9 mouse cellular contexts compared by ENCODE assay signal in genomic region chrX:12155842-12156291, GRCm38 (mm10). TPM values are rescaled to one million over a fixed set of nuclear protein-coding genes. Genes with fewer than 3 reads are reported as not detected.
DNase-seq lines count a peak whose midpoint lies in the region; ATAC-seq and TF ChIP-seq lines count a peak whose summit lies in the region.
"Had no signal": no experiment of that assay in that cellular context is flagged by ENCODE, and none has a peak within 500 bp of the region (broad histone marks: within the 10 kb centered on the region; RNA-seq: fewer than 3 reads in every experiment).

No protein-coding gene starts in this region.

- TF ChIP-seq POLR2A in lung, adult 2 months (IDR thresholded peaks at IDR 0.05; ENCODE audit: borderline replicate concordance, extremely low read depth, low read depth, low read length), result 0 out of 2 replicates have a peak, but pooled peaks have one; percentile 8

- ATAC-seq in hindbrain, embryonic 16.5 days, result no peak
- ATAC-seq in neural tube, embryonic 15.5 days (ENCODE audit: low FRiP score), result no peak
- no peak for ATAC-seq in erythroblast, adult 5-6 weeks (replicated peaks; ENCODE audit: low FRiP score, poor library complexity, severe bottlenecking)

- H3K4me2 ChIP-seq in hindbrain, embryonic 16.5 days (ENCODE audit: low read length), result peak overlapping the region; percentile 54
- peak overlapping the region; percentile 54 for H3K4me2 ChIP-seq in neural tube, embryonic 15.5 days

- no peaks in the 10 kb centered on the region for H3K36me3 ChIP-seq in hindbrain, embryonic 16.5 days (ENCODE audit: control insufficient read depth, insufficient read depth, low read length)
- H3K36me3 ChIP-seq in neural tube, embryonic 15.5 days, result no peaks in the 10 kb centered on the region
- H3K36me3 ChIP-seq: G1E had no signal

- peaks cover 8% of the 10 kb centered on the region for H3K4me1 ChIP-seq in hindbrain, embryonic 16.5 days (ENCODE audit: control insufficient read depth, insufficient read depth, low read depth, low read length)
- H3K4me1 ChIP-seq in lung, adult 2 months (ENCODE audit: control insufficient read depth, insufficient read depth, low read length), result no peaks in the 10 kb centered on the region; the same call in 1 of the 2 replicates
- peaks cover 44% of the 10 kb centered on the region for H3K4me1 ChIP-seq in neural tube, embryonic 15.5 days

- peak overlapping the region; percentile 27 for H3K4me3 ChIP-seq in hindbrain, embryonic 16.5 days (ENCODE audit: low read length)
- peak overlapping the region; percentile 1 for H3K4me3 ChIP-seq in lung, adult 2 months (replicated peaks; ENCODE audit: extremely low read depth, low read depth, low read length)
- peak overlapping the region; percentile 24 for H3K4me3 ChIP-seq in neural tube, embryonic 15.5 days (replicated peaks)

- no peak overlapping the region; the same call in none of the 2 replicates for H3K9ac ChIP-seq in hindbrain, embryonic 16.5 days (ENCODE audit: low read depth, low read length)
- H3K9ac ChIP-seq in neural tube, embryonic 15.5 days (replicated peaks), result no peak overlapping the region

- TF ChIP-seq CTCF in lung, adult 2 months (IDR thresholded peaks at IDR 0.05; ENCODE audit: insufficient read depth, low read length), result no peak

- no peaks in the 10 kb centered on the region for H3K9me3 ChIP-seq in hindbrain, embryonic 16.5 days (ENCODE audit: control insufficient read depth, low read length)
- no peaks in the 10 kb centered on the region for H3K9me3 ChIP-seq in neural tube, embryonic 15.5 days (replicated peaks)

- H3K27ac ChIP-seq in hindbrain, embryonic 16.5 days (ENCODE audit: low read depth, low read length), result no peak overlapping the region
- no peak overlapping the region for H3K27ac ChIP-seq in neural tube, embryonic 15.5 days (replicated peaks)

- DNase-seq in cerebellum, postnatal 25 days, result peak; percentile 29 to 44
- DNase-seq in cerebellum, adult 8-10 months, result no peak
- DNase-seq in T-cell, adult 2 months (ENCODE audit: low spot score), result peak; percentile 48
- peak; percentile 45 for DNase-seq in gastrocnemius, postnatal 10 days
- DNase-seq in lung, adult 2 months, result peak; percentile 30

- 6% methylated on average over 20 of the region's 30 CpGs for WGBS in hindbrain, embryonic 16.5 days
- 15% methylated on average over 30 of the region's 30 CpGs for WGBS in lung, adult 2 months
- 8% methylated on average over 27 of the region's 30 CpGs for WGBS in neural tube, embryonic 15.5 days

- H3K27me3 ChIP-seq in hindbrain, embryonic 16.5 days (replicated peaks; ENCODE audit: control insufficient read depth, insufficient read depth, low read length), result peaks cover 33% of the 10 kb centered on the region
- H3K27me3 ChIP-seq in neural tube, embryonic 15.5 days (replicated peaks), result peaks cover 58% of the 10 kb centered on the region

RNA-seq across cellular contexts. Expression of gene Bcor, which starts 4.3 kb away (rescaled TPM):
- total RNA-seq in gastrocnemius, postnatal 10 days (2021), result 10 to 100 TPM; 20.6 to 28.0 TPM
- 11.2 and 13.4 TPM in 2 replicates for polyA plus RNA-seq in hindbrain, embryonic 16.5 days (2015; fragmentation: Nextera tagmentation; extraction: Ambion mirVana)
- 12.7 and 15.8 TPM in 2 replicates for polyA plus RNA-seq in lung, adult 2 months (2012; rRNA removed)
- 12.2 and 13.8 TPM in 2 replicates for polyA plus RNA-seq in neural tube, embryonic 15.5 days (2015; fragmentation: Nextera tagmentation; extraction: Ambion mirVana)
- 11.0 and 11.9 TPM in 2 replicates for total RNA-seq in erythroblast, adult 5-6 weeks (2015; ENCODE audit: low replicate concordance)
- total RNA-seq in erythroblast, adult 5-6 weeks (2017; ENCODE audit: low replicate concordance), result 8.7 and 9.8 TPM in 2 replicates
